Mouse (Mus musculus) heart, postnatal 0 days (tissue): ENCODE results near the gene Hsd17b13. TPM values are rescaled to one million over a fixed set of nuclear protein-coding genes. Genes with fewer than 3 reads are reported as not detected.
A peak's percentile ranks its signal among the peaks of the same experiment; 100 is the strongest.

Source experiments
- ATAC-seq: fragments of 200-750 bp; cut with Nextera tagmentation; 2 replicates; pipeline ENCODE4 v1.8.0; 2017; ENCODE audit warnings: low read depth, moderate number of reproducible peaks, moderate library complexity; ENCODE audit not compliant: insufficient read depth
- DNase-seq: peaks from one replicate; pipeline ENCODE4 v3.0.0-alpha.2; 2016; ENCODE audit warnings: low spot score
- H3K27ac ChIP-seq: fragments of 300-500 bp; sonication (generic); 2 replicates; pipeline ENCODE4 v1.5.1; 2014; ENCODE audit warnings: low read depth, mild to moderate bottlenecking
- H3K27me3 ChIP-seq: fragments of 300-500 bp; sonication (generic); 2 replicates; pipeline ENCODE4 v1.6.1; 2014; ENCODE audit warnings: low read length, mixed read lengths; ENCODE audit not compliant: control insufficient read depth, insufficient read depth
- H3K36me3 ChIP-seq: fragments of 300-500 bp; sonication (generic); replicated peaks from 2 replicates; pipeline ENCODE4 v1.6.1; 2014; ENCODE audit warnings: low read length, mixed read lengths; ENCODE audit not compliant: control insufficient read depth, insufficient read depth
- H3K4me1 ChIP-seq: fragments of 300-500 bp; sonication (generic); 2 replicates; pipeline ENCODE4 v1.6.1; 2014; ENCODE audit warnings: antibody characterized with exemption; ENCODE audit not compliant: control insufficient read depth, insufficient read depth
- H3K4me2 ChIP-seq: fragments of 300-500 bp; sonication (generic); 2 replicates; pipeline ENCODE4 v1.6.1; 2014; ENCODE audit warnings: low read depth, mild to moderate bottlenecking, low read length, moderate library complexity
- H3K4me3 ChIP-seq: fragments of 300-500 bp; sonication (generic); 2 replicates; pipeline ENCODE4 v1.5.1; 2014; ENCODE audit warnings: low read depth, low read length
- H3K9ac ChIP-seq: fragments of 300-500 bp; sonication (generic); replicated peaks from 2 replicates; pipeline ENCODE4 v1.6.1; 2014; ENCODE audit warnings: low read depth, low read length, mixed read lengths
- H3K9me3 ChIP-seq: fragments of 300-500 bp; sonication (generic); replicated peaks from 2 replicates; pipeline ENCODE4 v1.6.1; 2016; ENCODE audit warnings: low read length; ENCODE audit not compliant: control insufficient read depth
- CTCF ChIP-seq: IDR thresholded peaks from 2 replicates; pipeline ENCODE4 v1.5.1; 2016; ENCODE audit warnings: antibody characterized with exemption, control low read depth, low read depth
- EP300 ChIP-seq: IDR thresholded peaks from 2 replicates; pipeline ENCODE4 v1.6.1; 2016; ENCODE audit warnings: antibody characterized with exemption, low read depth
- WGBS: fragments of 180-500 bp; shearing (Covaris S2); extraction: QIAGEN DNeasy Blood & Tissue Kit; methylation state at CpG from one replicate; pipeline ENCODE4 v1.1.7; 2014; 5-methylcytosine and 5-hydroxymethylcytosine counted together
- polyA plus RNA-seq: library from polyadenylated mRNA; unstranded; fragments of >200 nt; fragmentation: Nextera tagmentation; extraction: Ambion mirVana; gene quantifications from 2 replicates; pipeline ENCODE4 v1.2.1, GENCODE M21; 2015
- total RNA-seq: library from RNA; depleted of rRNA; stranded (reverse); fragments of >200 nt; gene quantifications from 2 replicates; pipeline ENCODE4 v1.2.3, GENCODE M21; 2014; ENCODE audit warnings: low replicate concordance

The Hsd17b13 gene
- total and polyA plus RNA-seq, 2 experiments from 2014 or later: 0.08 TPM; not detected in 1

DNA sequence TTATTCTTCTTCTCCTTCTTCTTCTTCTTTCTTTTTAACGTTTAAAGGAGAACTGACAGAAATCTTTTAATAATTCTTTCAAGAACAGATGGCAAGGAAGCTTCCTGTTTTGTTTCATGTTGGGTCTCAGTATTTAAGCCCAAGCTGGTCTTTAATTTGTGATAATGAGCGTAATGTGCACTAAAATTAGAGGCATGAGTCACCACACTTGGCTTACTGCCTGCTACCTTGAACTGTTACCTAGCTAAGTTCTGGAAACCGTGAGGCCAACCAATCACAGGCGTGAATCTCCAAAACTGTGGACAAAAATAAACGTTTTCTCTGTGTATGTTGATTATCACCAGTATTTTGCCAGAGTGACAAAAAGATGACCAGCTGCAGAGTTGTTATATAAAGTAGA is 21.5 kb upstream of the Hsd17b13 start:
- DNase-seq (peak; percentile 48), ATAC-seq (peak; percentile 61)
- H3K9ac ChIP-seq: no peak overlapping the region
- H3K4me2 ChIP-seq: no peak overlapping the region
- WGBS: 17% methylated on average over 5 of the region's 5 CpGs
- H3K27ac ChIP-seq: peak overlapping the region; percentile 61
- no peaks in the 10 kb centered on the region for H3K9me3 ChIP-seq
- H3K4me1 ChIP-seq: no peaks in the 10 kb centered on the region
- H3K4me3 ChIP-seq: no peak overlapping the region
- TF ChIP-seq CTCF: no peak
- no peak for TF ChIP-seq EP300
- H3K27me3 ChIP-seq: no peaks in the 10 kb centered on the region
- H3K36me3 ChIP-seq: peaks cover 23% of the 10 kb centered on the region

DNA sequence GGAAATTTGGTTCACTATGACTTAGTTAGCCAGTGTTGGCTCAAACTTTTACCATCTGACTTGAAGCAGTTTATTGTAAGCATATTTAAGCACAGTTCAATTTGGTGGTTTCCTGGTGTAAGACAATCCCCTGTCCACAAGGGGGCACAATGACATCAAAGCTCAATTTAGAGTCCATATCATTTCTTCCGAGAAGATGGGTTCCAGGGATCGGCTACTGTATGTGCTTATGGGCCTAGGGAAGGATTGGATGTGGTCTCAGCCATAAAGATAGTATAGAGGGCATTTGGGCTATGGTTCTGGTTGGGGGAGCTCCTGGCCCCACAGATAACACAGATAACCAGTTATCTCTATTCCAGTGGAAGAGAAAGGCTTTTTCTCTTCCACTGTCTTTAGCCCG is 18.0 kb upstream of the Hsd17b13 start:
- ATAC-seq (no peak), DNase-seq (no peak)
- no peak overlapping the region for H3K4me2 ChIP-seq
- no peak overlapping the region for H3K4me3 ChIP-seq
- no peaks in the 10 kb centered on the region for H3K4me1 ChIP-seq
- H3K27ac ChIP-seq: no peak overlapping the region
- TF ChIP-seq EP300 (no peak), CTCF (peak; percentile 63)
- H3K36me3 ChIP-seq: 0 out of 2 replicates have a peak, but pooled peaks cover 11% of the 10 kb centered on the region
- H3K9me3 ChIP-seq: no peaks in the 10 kb centered on the region
- H3K9ac ChIP-seq: no peak overlapping the region
- H3K27me3 ChIP-seq: no peaks in the 10 kb centered on the region
- 45% methylated on average over 3 of the region's 3 CpGs for WGBS

DNA sequence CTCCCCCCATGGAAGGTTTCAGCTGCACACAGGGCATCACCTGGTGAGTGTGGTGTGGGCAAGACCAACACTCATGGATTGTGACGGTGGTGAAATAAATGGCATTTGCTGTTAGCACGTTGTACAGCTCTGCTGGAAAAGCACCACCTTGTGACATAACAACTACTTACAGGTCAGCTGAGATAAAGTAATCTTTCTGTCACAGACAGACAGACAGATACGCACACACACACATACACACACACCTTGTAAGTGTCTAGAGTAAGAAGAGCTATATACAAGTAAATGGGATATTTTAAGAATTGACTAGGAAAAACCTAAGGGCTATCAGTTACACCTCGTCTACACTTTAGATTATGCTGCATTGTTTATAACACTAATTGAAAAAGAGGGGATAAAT is 17.5 kb upstream of the Hsd17b13 start:
- DNase-seq (no peak), ATAC-seq (no peak)
- H3K27me3 ChIP-seq: no peaks in the 10 kb centered on the region
- H3K27ac ChIP-seq: no peak overlapping the region
- no peak overlapping the region for H3K4me2 ChIP-seq
- H3K9ac ChIP-seq: no peak overlapping the region
- H3K9me3 ChIP-seq: no peaks in the 10 kb centered on the region
- H3K36me3 ChIP-seq: 0 out of 2 replicates have a peak, but pooled peaks cover 15% of the 10 kb centered on the region
- WGBS: 76% methylated on average over 4 of the region's 4 CpGs
- no peak overlapping the region for H3K4me3 ChIP-seq
- TF ChIP-seq EP300: no peak
- TF ChIP-seq CTCF: no peak
- H3K4me1 ChIP-seq: no peaks in the 10 kb centered on the region

DNA sequence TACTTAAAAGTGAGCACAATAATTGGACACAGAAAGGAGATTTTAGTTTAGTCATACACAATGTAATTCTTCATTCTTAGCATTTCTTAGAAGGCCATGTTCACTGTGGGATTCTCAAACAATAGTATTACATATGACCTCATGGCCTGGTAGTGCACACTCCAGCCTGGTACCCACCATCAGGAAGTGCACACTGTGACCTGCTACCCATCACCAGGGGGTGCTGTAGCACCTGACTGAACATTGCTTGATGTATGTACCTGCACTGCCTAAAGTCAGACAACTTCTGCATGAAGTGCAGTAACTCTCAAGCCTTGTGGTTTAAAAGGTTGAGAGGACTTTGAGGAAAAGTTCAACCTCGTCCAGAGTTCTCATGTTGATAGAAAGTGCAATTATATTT is 16.4 kb upstream of the Hsd17b13 start:
- H3K4me1 ChIP-seq: no peaks in the 10 kb centered on the region
- 0 out of 2 replicates have a peak, but pooled peaks cover 20% of the 10 kb centered on the region for H3K36me3 ChIP-seq
- no peaks in the 10 kb centered on the region for H3K9me3 ChIP-seq
- no peaks in the 10 kb centered on the region for H3K27me3 ChIP-seq
- ATAC-seq: no peak
- 81% methylated on average over 1 of the region's 1 CpGs for WGBS
- no peak for TF ChIP-seq EP300
- TF ChIP-seq CTCF: peak; percentile 32
- H3K27ac ChIP-seq: no peak overlapping the region
- no peak overlapping the region for H3K9ac ChIP-seq
- H3K4me2 ChIP-seq: no peak overlapping the region
- H3K4me3 ChIP-seq: no peak overlapping the region
- DNase-seq: no peak

DNA sequence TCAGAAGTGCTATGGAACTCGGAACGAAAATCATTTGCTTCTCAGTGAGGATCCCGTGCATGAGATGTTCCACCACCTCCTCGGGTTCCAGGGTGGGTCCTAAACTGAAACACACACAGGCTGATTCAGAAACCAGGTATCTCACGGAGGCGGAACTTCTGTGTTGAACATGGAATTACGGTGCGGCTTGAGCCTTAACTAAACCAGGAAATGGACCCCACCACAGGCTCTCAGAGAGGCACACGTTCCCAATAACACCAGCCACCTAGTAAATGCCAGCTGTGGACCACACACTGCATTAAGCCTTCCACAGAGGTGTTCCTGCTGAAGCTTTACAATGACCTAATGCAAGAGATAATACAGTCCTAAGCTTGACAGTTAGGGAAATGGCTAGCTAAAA is 15.6 kb upstream of the Hsd17b13 start:
- H3K27ac ChIP-seq: no peak overlapping the region
- DNase-seq (no peak), ATAC-seq (no peak)
- H3K4me3 ChIP-seq: no peak overlapping the region
- H3K4me1 ChIP-seq: no peaks in the 10 kb centered on the region
- H3K36me3 ChIP-seq: 0 out of 2 replicates have a peak, but pooled peaks cover 20% of the 10 kb centered on the region
- H3K9ac ChIP-seq: no peak overlapping the region
- H3K27me3 ChIP-seq: no peaks in the 10 kb centered on the region
- WGBS: 86% methylated on average over 9 of the region's 9 CpGs
- no peak overlapping the region for H3K4me2 ChIP-seq
- no peaks in the 10 kb centered on the region for H3K9me3 ChIP-seq
- no peak for TF ChIP-seq EP300
- TF ChIP-seq CTCF: no peak

DNA sequence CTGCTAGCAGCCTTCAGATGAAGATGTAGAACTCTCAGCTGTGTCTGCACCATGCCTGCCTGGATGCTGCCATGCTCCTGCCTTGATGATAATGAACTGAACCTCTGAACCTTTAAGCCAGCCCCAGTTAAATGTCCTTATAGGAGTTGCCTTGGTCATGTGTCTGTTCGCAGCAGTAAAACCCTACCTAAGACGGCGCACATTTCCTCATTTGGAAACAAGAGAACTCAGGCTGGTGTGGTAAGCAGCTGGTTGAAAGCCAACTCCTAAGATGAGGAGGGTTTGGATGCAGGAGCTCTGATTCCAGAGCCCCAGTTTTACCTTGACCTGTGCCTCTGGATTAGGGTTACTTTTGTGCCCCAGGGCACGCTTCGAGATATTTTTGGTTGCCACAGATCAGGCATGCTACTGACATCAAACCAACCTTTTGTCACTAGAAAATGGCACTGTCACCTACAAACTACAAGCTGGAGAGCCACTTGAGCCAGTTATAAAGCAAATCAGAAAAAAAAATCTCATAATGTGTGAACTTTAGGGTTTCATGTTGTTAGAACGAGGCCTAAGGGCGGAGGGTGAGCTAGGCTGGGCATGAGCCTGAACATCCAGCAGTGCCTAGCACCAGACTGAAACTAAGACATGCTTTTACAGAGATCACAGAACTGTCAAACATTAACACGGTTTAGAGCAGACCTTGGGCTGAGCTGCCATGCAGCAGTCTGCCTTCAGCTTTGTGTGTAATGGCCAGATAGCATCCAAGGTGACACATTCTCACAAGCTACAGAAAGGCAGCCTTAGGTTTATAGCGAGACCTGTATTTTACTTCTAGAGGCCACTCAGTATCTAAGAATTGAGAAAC is 3.7 kb upstream of the Hsd17b13 start:
- H3K4me1 ChIP-seq: no peaks in the 10 kb centered on the region
- no peak overlapping the region for H3K9ac ChIP-seq
- no peak overlapping the region for H3K4me2 ChIP-seq
- WGBS: 80% methylated on average over 9 of the region's 9 CpGs
- H3K27ac ChIP-seq: no peak overlapping the region
- no peak for TF ChIP-seq CTCF
- no peak for TF ChIP-seq EP300
- ATAC-seq (no peak), DNase-seq (no peak)
- no peaks in the 10 kb centered on the region for H3K9me3 ChIP-seq
- H3K27me3 ChIP-seq: no peaks in the 10 kb centered on the region
- no peaks in the 10 kb centered on the region for H3K36me3 ChIP-seq
- H3K4me3 ChIP-seq: no peak overlapping the region
